Mouse (Mus musculus): ENCODE results near the gene Inafm1.

GRCm38 (mm10) chr7:16257830-16258229 is 15.6 kb downstream of the Inafm1 start:
- no peak for TF ChIP-seq GATA1 (IDR thresholded peaks at IDR 0.05; ENCODE audit: borderline replicate concordance, low read length)
- TF ChIP-seq CTCF (IDR thresholded peaks at IDR 0.05; ENCODE audit: low read depth, low read length) = no peak
- no peak for TF ChIP-seq POLR2AphosphoS5 (IDR thresholded peaks at IDR 0.05; ENCODE audit: insufficient replicate concordance, low read depth, low read length)
- no peak for TF ChIP-seq TAL1 (conservative IDR thresholded peaks at IDR 0.05; ENCODE audit: low read depth, low read length)

Measured in G1E (cell line).